Mouse (Mus musculus) neutrophil, adult 59 days (primary cell): ENCODE data around the gene Gpx3. TPM values are rescaled to one million over a fixed set of nuclear protein-coding genes. Genes with fewer than 3 reads are reported as not detected.

Experiments
- total RNA-seq, 2 experiments: library from RNA; stranded (reverse); gene quantifications; 1 replicate in 1 of 2; 2 replicates in 1 of 2; pipeline ENCODE4 v1.2.4; 2023

Gpx3 gene
- 1 to 10 TPM; 9.2 to 9.6 TPM for total RNA-seq

GRCm38 (mm10) chr11:54902333-54903323 lies at the start of gene Gpx3:
Gpx3 (plus strand) TSS chr11:54902453.

DNA sequence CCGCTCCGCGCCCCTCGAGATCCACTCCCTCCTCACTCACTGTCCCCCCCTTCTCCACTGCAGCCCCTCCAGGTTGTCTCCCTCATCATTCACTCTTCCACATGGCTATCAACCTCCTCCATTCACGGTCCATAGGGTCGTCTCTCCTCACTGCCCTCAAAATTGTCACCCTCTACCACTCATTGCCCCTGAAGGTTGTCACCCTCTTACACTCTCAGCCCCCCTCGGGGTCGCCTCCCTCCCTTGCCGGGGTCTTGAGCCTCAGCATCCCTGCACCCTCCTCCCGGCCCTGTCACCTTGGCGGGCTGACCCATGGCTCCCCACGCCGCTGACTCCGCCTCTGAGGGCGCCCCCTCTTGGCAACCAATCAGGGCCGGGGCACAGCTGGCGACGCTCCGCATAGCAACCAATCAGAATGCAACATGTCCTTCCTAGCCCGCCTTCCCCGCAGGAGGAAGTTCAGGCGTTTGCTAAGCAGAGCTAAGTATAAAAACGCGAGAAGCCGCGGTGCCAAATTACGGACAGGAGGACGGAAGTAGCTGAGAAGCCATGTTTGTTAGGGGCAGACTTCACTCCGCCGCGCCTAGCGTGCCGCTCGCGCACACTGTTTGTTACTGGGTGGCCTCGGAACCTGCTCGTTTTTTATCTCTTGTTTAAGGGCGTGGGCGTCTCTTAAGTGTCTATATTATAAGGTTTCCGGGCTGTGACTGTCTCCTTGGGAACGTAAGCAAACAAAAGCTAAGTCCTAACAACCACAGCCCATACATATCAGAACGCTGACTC lies 41.8 kb upstream of the Gpx3 start, which contains the start of gene Lyrm7:
TSS of gene Lyrm7 (minus strand) at position 661 of the 783 bp plus-strand sequence.

GRCm38 (mm10) chr11:54866119-54867048 lies 35.9 kb upstream of the Gpx3 start, which contains the start of gene Hint1:
Hint1 (plus strand) TSS chr11:54866383.

Other genes with a start within 250 kb of the Gpx3 start
- gene Cdc42se2, start 114.8 kb upstream of the Gpx3 start, total RNA-seq, result 10 to 100 TPM; 52.5 to 65.1 TPM
- gene Lyrm7, start 41.5 kb upstream of the Gpx3 start, total RNA-seq, result 1 to 10 TPM; 1.9 to 8.5 TPM
- gene Hint1, start 36.1 kb upstream of the Gpx3 start, total RNA-seq, result 100 to 1,000 TPM; 102 to 131 TPM
- gene Tnip1, start 60.5 kb downstream of the Gpx3 start, total RNA-seq, result 10 to 100 TPM; 70.8 to 72.4 TPM
- gene Anxa6, start 131.0 kb downstream of the Gpx3 start, total RNA-seq, result 100 to 1,000 TPM; 104 to 111 TPM
- 1 to 10 TPM; 6.8 to 9.9 TPM for gene Ccdc69, start 175.7 kb downstream of the Gpx3 start, total RNA-seq
- 100 to 1,000 TPM in 1 of 2 experiments, 10 to 100 TPM in 1; 99.4 to 129 TPM for gene Gm2a, start 195.7 kb downstream of the Gpx3 start, total RNA-seq
- under 1 TPM in 1 of 2 experiments, not detected in 1; 0.33 TPM for gene Slc36a3, start 249.3 kb downstream of the Gpx3 start, total RNA-seq